Mouse (Mus musculus) liver, adult 2 months (tissue): ENCODE measurements around the gene Txndc8.

ENCODE experiments used
- CTCF ChIP-seq: fragments of 200-500 bp; IDR thresholded peaks from 2 replicates; pipeline ENCODE4 v1.5.1; 2011; ENCODE audit warnings: low read depth, low read length, control low read depth
- POLR2A ChIP-seq: fragments of 200-500 bp; IDR thresholded peaks from 2 replicates; pipeline ENCODE4 v1.6.1; 2011; ENCODE audit warnings: low read length, control low read depth; ENCODE audit not compliant: insufficient read depth; ENCODE audit errors: extremely low read depth

DNA sequence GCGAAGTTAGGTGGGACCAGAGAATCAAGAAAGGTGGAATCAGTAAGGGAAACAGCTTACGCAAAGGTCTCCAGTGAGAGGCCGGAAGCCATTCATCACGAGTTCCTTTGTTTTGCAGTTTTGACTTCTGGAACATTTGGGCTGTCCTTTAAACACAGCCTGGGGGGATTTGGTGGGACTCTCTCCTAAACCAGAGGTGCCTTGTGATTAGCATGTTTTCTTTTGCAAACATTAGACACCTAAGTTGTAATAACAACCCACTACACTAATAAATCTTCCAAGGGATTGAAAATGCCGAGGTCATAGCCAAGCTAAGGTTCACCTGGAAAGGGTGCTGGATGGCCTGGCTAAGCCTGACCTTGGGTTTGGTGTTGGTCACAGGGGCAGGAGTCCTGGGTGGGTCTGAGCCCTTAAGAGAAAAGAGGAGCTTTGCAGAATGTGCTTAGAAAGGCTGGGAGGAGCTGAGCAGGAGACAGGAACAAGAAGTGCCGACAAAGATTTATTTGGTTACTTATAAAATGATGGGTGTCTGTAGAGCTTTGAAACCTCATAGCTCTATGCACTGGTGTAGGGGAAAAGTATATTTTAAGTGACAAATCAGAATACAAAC is 28.3 kb upstream of the Txndc8 start:
- TF ChIP-seq POLR2A (no peak), CTCF (no peak)
